Mouse (Mus musculus): ENCODE results near the gene Trim11. TPM values are rescaled to one million over a fixed set of nuclear protein-coding genes. Genes with fewer than 3 reads are reported as not detected.

Trim11 gene
- polyA plus RNA-seq, 1 experiment from 2014 or later = 21.8 TPM

DNA sequence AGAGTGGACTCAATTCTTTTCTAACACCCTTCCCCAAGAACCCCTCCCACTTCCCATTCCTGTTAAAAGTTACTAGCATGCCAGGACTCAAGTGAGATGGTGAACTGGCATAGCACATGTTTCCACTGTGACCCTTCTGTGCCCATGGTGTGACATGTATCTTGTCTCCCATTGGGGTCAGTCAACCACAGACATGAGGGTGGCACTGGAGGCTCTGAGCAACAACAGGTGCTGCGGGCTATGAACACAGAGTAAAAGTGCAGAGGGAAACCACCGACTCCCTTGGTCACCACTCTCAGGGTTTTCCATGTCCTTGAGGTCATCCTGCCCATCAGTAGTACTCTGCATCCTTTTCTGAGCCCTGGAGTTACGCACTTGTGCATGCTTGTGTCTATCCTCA lies 6.1 kb upstream of the Trim11 start:
- ATAC-seq (ENCODE audit: low FRiP score) = no peak
- 93% methylated on average over 3 of the region's 3 CpGs for WGBS
- no peaks in the 10 kb centered on the region for H3K9me3 ChIP-seq
- peaks cover 52% of the 10 kb centered on the region for H3K36me3 ChIP-seq
- no peak overlapping the region for H3K9ac ChIP-seq
- no peak overlapping the region for H3K27ac ChIP-seq
- H3K4me3 ChIP-seq = no peak overlapping the region
- peaks cover 18% of the 10 kb centered on the region for H3K4me1 ChIP-seq (replicated peaks)
- H3K27me3 ChIP-seq = no peaks in the 10 kb centered on the region
- no peak overlapping the region for H3K4me2 ChIP-seq

DNA sequence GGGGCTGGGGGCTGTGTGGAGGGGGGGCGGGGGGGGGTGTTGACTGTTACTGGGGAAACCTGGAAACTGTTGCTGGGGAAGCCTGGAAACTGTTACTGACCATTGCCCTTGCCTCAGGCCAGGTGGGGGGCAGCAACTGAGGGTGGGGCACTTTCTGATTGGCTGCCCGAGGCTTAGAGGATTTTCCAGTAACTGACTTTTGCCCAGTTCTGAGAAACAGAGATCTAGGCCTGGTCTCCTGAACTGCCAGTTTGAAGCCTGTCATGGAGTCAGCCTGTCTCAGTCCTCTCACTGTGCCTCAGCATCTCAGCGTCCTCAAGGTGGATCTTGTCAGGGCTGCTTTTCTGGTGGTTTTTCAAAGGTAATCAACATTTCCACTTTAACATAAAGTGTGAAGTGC lies 3.5 kb upstream of the Trim11 start:
- Histone ChIP-seq H3K9ac (no peak overlapping the region), H3K4me2 (no peak overlapping the region), H3K27ac (no peak overlapping the region), H3K36me3 (peaks cover 38% of the 10 kb centered on the region), H3K27me3 (no peaks in the 10 kb centered on the region), H3K9me3 (no peaks in the 10 kb centered on the region), H3K4me1 (replicated peaks) (peaks cover 33% of the 10 kb centered on the region), H3K4me3 (no peak overlapping the region)
- WGBS = 93% methylated on average over 3 of the region's 3 CpGs
- ATAC-seq (ENCODE audit: low FRiP score) = no peak

DNA sequence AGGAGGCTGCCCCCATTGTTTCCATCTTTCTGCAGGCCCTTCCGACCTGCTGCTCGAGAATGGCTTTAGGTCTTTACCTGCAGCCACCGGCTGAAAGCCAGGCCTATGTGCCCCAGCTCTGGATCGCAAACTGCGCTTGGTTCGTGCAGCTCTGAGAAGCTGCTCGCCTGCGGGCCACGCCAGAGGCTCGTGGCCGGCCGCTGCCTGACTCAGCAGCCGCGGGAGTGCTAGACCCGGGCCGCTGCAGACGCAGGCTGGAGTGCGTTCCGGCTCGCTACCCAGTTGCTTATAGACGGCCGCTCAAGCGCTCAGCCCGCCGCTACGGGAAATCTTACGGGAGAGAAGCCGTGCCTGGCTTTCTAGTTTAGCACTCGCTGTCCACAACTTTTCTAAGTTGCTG lies 743 bp upstream of the Trim11 start:
- Histone ChIP-seq H3K4me1 (replicated peaks) (peaks cover 61% of the 10 kb centered on the region), H3K27me3 (no peaks in the 10 kb centered on the region), H3K4me3 (peak overlapping the region; percentile 99), H3K4me2 (peak overlapping the region; percentile 100), H3K9ac (peak overlapping the region; percentile 93), H3K36me3 (peaks cover 15% of the 10 kb centered on the region), H3K9me3 (no peaks in the 10 kb centered on the region), H3K27ac (peak overlapping the region; percentile 83)
- under 1% methylated on average over 29 of the region's 29 CpGs for WGBS
- ATAC-seq (ENCODE audit: low FRiP score) = no peak

DNA sequence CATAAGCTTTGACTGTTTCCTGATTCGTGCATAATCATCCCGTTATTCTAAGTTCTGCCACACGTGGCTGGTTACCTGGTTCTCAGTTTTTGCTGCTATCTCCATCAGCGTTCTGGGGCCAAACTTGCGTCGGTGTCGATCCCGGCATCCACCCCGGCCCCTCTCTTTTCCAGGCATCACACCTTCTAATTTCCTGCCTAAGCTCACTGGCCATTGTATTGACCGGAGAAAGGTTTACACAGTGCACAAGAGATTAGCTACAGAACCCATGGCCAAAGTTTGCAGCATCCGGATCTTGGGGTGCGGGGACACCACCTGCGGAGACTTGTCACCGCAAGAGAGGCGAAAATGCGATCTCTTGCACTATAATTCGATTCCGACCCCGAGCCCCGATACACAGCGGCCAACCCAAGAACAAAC lies 276 bp upstream of the Trim11 start:
- Histone ChIP-seq H3K4me3 (peak overlapping the region; percentile 99), H3K27ac (peak overlapping the region; percentile 83), H3K9me3 (no peaks in the 10 kb centered on the region), H3K4me1 (replicated peaks) (peaks cover 61% of the 10 kb centered on the region), H3K9ac (peak overlapping the region; percentile 93), H3K36me3 (peaks cover 15% of the 10 kb centered on the region), H3K4me2 (peak overlapping the region; percentile 100), H3K27me3 (no peaks in the 10 kb centered on the region)
- ATAC-seq (ENCODE audit: low FRiP score) = peak; percentile 56
- 0% methylated on average over 21 of the region's 21 CpGs for WGBS

DNA sequence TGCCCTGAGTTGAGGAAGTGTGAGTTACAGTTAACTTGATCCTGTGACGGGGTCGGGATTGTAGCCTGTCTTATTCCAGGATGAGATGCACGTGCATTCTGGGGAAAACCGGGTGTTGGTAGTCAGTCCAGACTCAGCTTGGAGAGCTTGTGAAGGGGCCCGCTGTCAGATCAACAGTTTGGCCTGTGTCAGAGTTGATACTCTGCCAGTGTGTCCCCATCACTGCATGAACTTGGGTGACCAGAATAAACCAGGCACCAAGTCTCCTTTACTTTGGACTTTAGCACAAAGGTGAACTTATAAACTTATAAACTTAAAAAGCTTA lies 775 bp downstream of the Trim11 start:
- ATAC-seq (ENCODE audit: low FRiP score) = no peak
- Histone ChIP-seq H3K4me1 (replicated peaks) (peaks cover 61% of the 10 kb centered on the region), H3K36me3 (peaks cover 21% of the 10 kb centered on the region), H3K9me3 (no peaks in the 10 kb centered on the region), H3K4me3 (peak overlapping the region; percentile 99), H3K27me3 (no peaks in the 10 kb centered on the region), H3K9ac (peak overlapping the region; percentile 93), H3K27ac (no peak overlapping the region), H3K4me2 (peak overlapping the region; percentile 100)
- 3% methylated on average over 5 of the region's 5 CpGs for WGBS

DNA sequence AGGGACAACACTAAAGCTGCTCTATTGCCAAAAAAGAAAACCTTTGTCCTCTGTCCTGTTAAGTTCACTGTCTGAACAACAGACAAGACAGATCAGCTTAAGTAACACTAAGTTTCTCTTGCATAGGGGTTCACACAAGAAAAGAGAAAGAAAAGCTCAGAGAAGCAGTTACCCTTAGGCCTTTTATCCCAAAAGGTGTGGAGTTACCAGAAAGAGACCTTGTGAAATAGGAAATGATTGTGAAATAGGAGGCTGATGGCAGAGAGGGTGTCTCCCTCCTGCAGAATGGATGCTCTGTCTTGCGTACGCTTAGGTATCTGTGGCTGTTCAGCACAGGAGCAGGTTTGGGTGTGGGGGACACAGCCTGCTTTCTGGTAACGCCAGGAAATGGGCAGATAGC lies 1.3 kb downstream of the Trim11 start:
- H3K36me3 ChIP-seq = peaks cover 27% of the 10 kb centered on the region
- H3K27me3 ChIP-seq = no peaks in the 10 kb centered on the region
- H3K4me2 ChIP-seq = peak overlapping the region; percentile 100
- H3K9ac ChIP-seq = peak overlapping the region; percentile 93
- peak overlapping the region; percentile 99 for H3K4me3 ChIP-seq
- 85% methylated on average over 3 of the region's 3 CpGs for WGBS
- peaks cover 58% of the 10 kb centered on the region for H3K4me1 ChIP-seq (replicated peaks)
- H3K9me3 ChIP-seq = no peaks in the 10 kb centered on the region
- H3K27ac ChIP-seq = no peak overlapping the region
- ATAC-seq (ENCODE audit: low FRiP score) = no peak

DNA sequence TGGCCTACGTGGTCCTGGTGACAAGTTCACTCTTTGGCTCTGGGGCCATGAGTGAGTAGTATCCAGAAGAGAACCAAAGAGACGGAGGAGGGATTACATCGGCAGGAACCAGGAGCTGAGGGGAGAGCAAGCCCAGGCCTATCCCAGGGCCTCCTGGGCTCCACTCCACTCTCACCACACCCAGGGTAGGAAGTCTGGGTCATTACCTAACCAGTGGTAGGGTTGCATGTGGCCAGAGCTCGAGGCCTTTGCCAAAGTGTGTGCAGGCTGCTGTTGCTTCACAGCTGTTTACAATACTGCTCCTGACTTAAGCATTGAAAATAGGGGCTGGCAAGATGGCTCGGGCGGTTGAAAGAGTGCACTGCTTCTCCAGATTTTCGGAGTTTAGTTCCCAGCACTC lies 1.8 kb downstream of the Trim11 start:
- Histone ChIP-seq H3K27me3 (no peaks in the 10 kb centered on the region), H3K9ac (peak overlapping the region; percentile 93), H3K27ac (no peak overlapping the region), H3K4me1 (replicated peaks) (peaks cover 55% of the 10 kb centered on the region), H3K9me3 (no peaks in the 10 kb centered on the region), H3K36me3 (peaks cover 27% of the 10 kb centered on the region), H3K4me2 (peak overlapping the region; percentile 100), H3K4me3 (peak overlapping the region; percentile 99)
- ATAC-seq (ENCODE audit: low FRiP score) = no peak
- 85% methylated on average over 7 of the region's 7 CpGs for WGBS

DNA sequence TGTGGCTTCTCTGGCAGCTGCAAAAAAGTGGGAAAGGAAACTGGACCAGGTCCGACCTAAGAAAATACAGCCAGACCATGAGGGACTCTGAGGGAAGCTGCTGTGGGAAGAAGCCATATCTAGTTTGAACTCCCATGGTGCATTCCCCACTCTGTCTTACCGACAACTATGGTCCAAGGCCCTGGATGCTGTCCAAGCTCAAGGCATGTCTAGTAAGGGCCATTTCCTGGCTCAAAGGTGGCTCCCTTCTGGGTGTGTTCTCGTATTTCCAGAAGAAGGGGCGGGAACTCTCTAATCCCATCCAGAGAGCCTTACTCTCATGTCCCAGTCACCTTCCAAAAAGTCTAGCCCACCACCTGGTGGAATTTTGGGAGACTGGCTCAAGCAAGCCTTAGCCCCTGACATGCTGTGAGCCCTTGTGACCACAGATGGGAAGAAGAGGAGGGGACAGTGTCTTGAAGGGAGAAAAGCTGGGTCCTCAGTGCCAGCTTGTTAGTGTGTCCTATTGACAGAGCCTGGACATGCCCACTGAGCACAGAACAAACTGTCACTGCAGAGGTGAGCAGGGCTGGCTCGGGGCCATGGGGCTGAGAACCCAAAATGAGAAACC lies 2.6 kb downstream of the Trim11 start:
- H3K27ac ChIP-seq = no peak overlapping the region
- peaks cover 34% of the 10 kb centered on the region for H3K36me3 ChIP-seq
- ATAC-seq (ENCODE audit: low FRiP score) = no peak
- H3K9me3 ChIP-seq = no peaks in the 10 kb centered on the region
- H3K4me1 ChIP-seq (replicated peaks) = peaks cover 51% of the 10 kb centered on the region
- no peaks in the 10 kb centered on the region for H3K27me3 ChIP-seq
- 77% methylated on average over 5 of the region's 5 CpGs for WGBS
- peak overlapping the region; percentile 2 for H3K4me2 ChIP-seq
- H3K4me3 ChIP-seq = no peak overlapping the region
- H3K9ac ChIP-seq = peak overlapping the region; percentile 93; the same call in 1 of the 2 replicates

DNA sequence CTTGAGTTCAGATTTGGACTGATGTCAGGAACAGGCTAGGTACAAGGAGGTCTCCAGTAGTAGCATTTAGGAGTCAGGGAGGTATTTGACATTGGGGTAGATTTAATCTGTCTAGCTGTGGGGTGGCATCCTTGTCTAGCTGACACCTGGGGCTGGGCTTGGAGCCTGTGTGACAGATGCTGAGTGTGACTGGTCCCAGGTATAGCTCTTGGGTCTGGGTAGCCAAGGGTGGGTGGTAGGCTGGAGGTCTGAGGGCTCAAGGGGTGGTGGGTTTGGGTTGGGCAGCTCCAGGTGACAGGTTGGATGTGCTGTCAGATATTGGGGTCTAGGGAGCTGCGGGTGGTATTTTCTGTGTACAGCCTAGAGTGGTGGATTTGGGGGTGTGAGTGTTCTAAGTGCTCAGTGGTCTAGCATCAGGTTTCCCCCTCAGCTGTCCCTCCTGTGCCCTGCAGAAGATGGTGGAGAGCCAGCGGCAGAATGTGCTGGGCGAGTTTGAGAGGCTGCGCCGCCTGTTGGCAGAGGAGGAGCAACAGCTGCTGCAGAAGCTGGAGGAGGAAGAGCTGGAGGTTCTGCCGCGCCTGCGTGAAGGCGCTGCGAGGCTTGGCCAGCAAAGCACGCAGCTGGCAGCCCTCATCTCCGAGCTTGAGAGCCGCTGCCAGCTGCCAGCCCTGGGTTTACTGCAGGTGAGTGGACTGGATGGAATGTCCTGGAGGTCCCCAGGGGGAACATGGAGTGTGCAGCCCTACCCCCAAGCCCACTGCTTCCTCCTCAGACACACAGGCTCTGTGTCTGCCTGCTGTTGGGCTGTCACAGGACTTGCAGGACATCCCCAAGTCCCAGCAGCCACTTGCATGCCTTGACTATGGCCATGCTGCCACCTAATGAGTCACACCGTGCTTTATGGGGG lies 3.9 kb downstream of the Trim11 start:
- ATAC-seq (ENCODE audit: low FRiP score) = no peak
- no peak overlapping the region; the same call in 1 of the 2 replicates for H3K27ac ChIP-seq

DNA sequence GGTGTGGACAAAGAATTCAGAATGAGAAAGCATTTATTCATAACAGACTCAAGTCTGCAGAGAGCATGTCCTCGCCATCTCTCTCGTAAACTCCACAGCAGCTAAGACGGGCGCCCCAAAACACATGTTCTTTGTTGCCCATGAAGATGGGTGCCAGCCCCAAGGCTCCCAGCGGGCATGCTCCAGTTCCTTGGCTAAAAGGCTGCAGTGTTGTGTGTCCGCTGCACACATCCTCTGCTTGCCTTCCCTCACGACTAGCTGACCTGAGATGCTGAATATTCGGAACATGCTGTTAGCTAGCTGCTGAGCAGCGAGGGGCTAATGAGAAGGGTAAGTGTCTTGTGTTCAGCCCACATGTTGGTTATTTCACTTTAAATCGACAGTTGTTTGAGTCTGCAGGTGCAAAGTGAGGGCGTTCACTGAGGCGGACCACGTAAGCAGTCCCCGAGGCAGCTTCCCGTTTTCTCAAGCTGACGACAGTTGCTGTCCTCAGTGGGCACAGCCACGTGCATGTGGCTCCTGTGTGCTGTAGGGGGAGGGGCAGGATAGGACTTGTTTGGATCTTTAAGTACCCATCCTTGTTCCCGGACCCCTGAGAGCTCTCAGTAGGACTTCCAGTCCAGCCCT lies 4.7 kb downstream of the Trim11 start:
- no peaks in the 10 kb centered on the region for H3K9me3 ChIP-seq
- WGBS = 88% methylated on average over 18 of the region's 18 CpGs
- H3K27me3 ChIP-seq = no peaks in the 10 kb centered on the region
- no peak overlapping the region for H3K27ac ChIP-seq
- peaks cover 39% of the 10 kb centered on the region for H3K4me1 ChIP-seq (replicated peaks)
- no peak overlapping the region for H3K4me2 ChIP-seq
- ATAC-seq (ENCODE audit: low FRiP score) = no peak
- peaks cover 54% of the 10 kb centered on the region for H3K36me3 ChIP-seq
- no peak overlapping the region for H3K4me3 ChIP-seq
- H3K9ac ChIP-seq = no peak overlapping the region

More for the DNA sequence above, 3.9 kb downstream of the Trim11 start:
- H3K27me3 ChIP-seq = no peaks in the 10 kb centered on the region
- H3K4me2 ChIP-seq = no peak overlapping the region
- no peaks in the 10 kb centered on the region for H3K9me3 ChIP-seq
- no peak overlapping the region for H3K4me3 ChIP-seq
- H3K9ac ChIP-seq = 0 out of 2 replicates have a peak overlapping the region, but pooled peaks have one; percentile 8
- peaks cover 44% of the 10 kb centered on the region for H3K4me1 ChIP-seq (replicated peaks)
- peaks cover 47% of the 10 kb centered on the region for H3K36me3 ChIP-seq
- WGBS = 55% methylated on average over 14 of the region's 14 CpGs

DNA sequence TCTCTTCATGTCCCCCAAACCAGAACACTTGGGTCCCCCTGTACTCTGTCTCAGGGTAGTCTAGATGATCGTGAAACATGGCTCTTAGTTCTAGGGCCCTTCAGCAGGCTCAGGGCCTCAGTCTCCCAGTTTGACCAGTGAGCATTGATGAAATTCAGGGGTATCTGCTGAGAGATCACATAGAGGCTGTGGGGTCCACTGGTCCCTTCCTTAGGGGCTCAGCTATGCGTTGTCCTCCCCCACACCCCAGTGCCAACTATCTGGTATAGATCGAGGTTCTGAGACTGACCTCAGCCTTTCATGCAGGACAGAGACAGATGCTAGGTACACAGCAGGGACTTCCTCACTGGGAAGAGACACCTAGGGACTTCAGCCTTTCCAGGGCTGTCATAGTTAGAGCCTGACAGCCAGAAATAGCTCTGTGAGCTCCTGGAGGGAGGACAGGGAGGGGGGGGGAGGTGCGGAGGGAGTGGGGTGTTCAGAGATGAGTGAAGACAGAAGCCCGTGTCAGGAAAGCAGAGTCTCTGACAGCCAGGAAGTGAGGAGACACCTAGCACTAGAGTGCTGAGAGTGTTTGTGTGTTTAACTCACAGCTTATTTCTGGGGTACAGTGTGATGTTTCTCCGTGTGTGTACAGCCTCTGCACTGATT lies 5.9 kb downstream of the Trim11 start:
- 94% methylated on average over 6 of the region's 6 CpGs for WGBS
- ATAC-seq (ENCODE audit: low FRiP score) = no peak

DNA sequence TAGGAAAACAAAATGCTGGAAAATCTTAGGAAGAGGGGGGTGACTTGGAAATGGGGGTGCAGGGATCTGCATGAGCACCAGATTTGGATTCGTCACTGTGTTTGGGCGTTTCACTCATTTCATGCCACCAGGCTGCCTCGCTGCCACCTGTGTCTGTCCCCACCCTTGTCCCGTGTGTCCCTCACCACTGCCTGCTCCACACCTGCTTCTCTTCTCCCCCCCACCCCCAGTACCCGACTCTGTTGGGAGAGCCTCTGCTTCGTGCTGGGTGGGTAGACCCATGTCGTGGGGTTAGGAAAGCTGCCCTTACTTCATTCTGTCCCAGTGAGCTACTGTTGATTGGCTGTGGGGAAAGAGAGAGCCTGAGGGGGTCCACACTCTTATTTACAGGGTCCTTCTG lies 6.8 kb downstream of the Trim11 start:
- Histone ChIP-seq H3K4me2 (no peak overlapping the region), H3K4me3 (no peak overlapping the region), H3K27me3 (no peaks in the 10 kb centered on the region), H3K4me1 (replicated peaks) (peaks cover 26% of the 10 kb centered on the region), H3K9ac (no peak overlapping the region), H3K27ac (no peak overlapping the region), H3K9me3 (no peaks in the 10 kb centered on the region), H3K36me3 (peaks cover 75% of the 10 kb centered on the region)
- 95% methylated on average over 7 of the region's 7 CpGs for WGBS
- ATAC-seq (ENCODE audit: low FRiP score) = no peak

More for the DNA sequence above, 5.9 kb downstream of the Trim11 start:
- Histone ChIP-seq H3K27me3 (no peaks in the 10 kb centered on the region), H3K4me2 (no peak overlapping the region), H3K36me3 (peaks cover 66% of the 10 kb centered on the region), H3K4me1 (replicated peaks) (peaks cover 34% of the 10 kb centered on the region), H3K9ac (no peak overlapping the region), H3K27ac (no peak overlapping the region), H3K9me3 (no peaks in the 10 kb centered on the region), H3K4me3 (no peak overlapping the region)

All from hindbrain, embryonic 13.5 days (tissue).